Mouse (Mus musculus) Patski (cell line): ENCODE results near the gene Slc16a5. TPM values are rescaled to one million over a fixed set of nuclear protein-coding genes. Genes with fewer than 3 reads are reported as not detected.
"Not testable (repeated sequence)": the region's sequence is repeated elsewhere in the genome, so short reads cannot be mapped to it uniquely, and the experiment has no call there.

Experiments
- ATAC-seq: fragments of 100-300 bp; one replicate; pipeline ENCODE4 v1.8.0; 2021
- CTCF ChIA-PET: fragments of 350-600 bp; sonication (Branson Sonifier 250); formaldehyde crosslinking; loops from one replicate; lab custom pipeline; 2022; ENCODE audit warnings: inconsistent platforms; lab: Charles Lee
- POLR2A ChIA-PET: fragments of 350-600 bp; sonication (Branson Sonifier 250); formaldehyde crosslinking; loops from one replicate; lab custom pipeline; 2022; ENCODE audit warnings: antibody characterized with exemption, inconsistent platforms; lab: Charles Lee
- DNase-seq: peaks from one replicate; pipeline ENCODE4 v3.0.0-alpha.2; 2011; ENCODE audit warnings: low read depth, low spot score
- H3K27me3 ChIP-seq: fragments of 371-371 bp; one replicate; pipeline ENCODE4 v1.5.1; 2021
- CTCF ChIP-seq: fragments of 100-300 bp; IDR thresholded peaks from one replicate; pipeline ENCODE4 v1.5.1; 2021
- in situ Hi-C: fragments of 300-500 bp; cut with MboI; formaldehyde crosslinking; loops from 3 replicates; pipeline ENCODE4 v1.11.1; 2018; ENCODE audit warnings: low pct_unique_long_range_greater_than_20kb, mixed read lengths
- polyA plus RNA-seq: library from polyadenylated mRNA; unstranded; gene quantifications from one replicate; pipeline ENCODE4 v1.2.3, GENCODE M21; 2021

The Slc16a5 gene
- polyA plus RNA-seq, 1 experiment from 2014 or later, result 0.15 TPM

GRCm38 (mm10) chr11:115460976-115461375 lies 1.3 kb upstream of the Slc16a5 start:
- no peak for TF ChIP-seq CTCF
- ChIA-PET CTCF (interaction anchor here (1.0 kb wide), 1 partner anchor 35 kb away, joined by 3 read pairs; no protein-coding TSS in a partner anchor), POLR2A (interaction anchor here (0.8 kb wide), 1 partner anchor 53 kb away, joined by 3 read pairs; the partner anchor contains the start of gene Jpt1)
- ATAC-seq, result no peak
- in situ Hi-C loops, result no loop called here
- no peaks in the 10 kb centered on the region for H3K27me3 ChIP-seq
- no peak for DNase-seq

GRCm38 (mm10) chr11:115461846-115462242 lies 430 bp upstream of the Slc16a5 start:
- CTCF ChIA-PET, result interaction anchor here (1.5 kb wide), 1 partner anchor 35 kb away, joined by 3 read pairs; no protein-coding TSS in a partner anchor
- in situ Hi-C loops, result no loop called here
- ATAC-seq (no peak), DNase-seq (no peak)
- TF ChIP-seq CTCF, result no peak
- no peaks in the 10 kb centered on the region for H3K27me3 ChIP-seq
- POLR2A ChIA-PET, result no interaction called here

- no peak for DNase-seq
- H3K27me3 ChIP-seq, result no peaks in the 10 kb centered on the region
- in situ Hi-C loops, result no loop called here
- ChIA-PET CTCF (interaction anchor here (1.1 kb wide), 1 partner anchor 105 kb away, joined by 3 read pairs; no protein-coding TSS in a partner anchor), POLR2A (no interaction called here)
- ATAC-seq, result no peak
- no peak for TF ChIP-seq CTCF
Observed at GRCm38 (mm10) chr11:115463397-115463796, 1.1 kb downstream of the Slc16a5 start.

GRCm38 (mm10) chr11:115464851-115465250 lies 2.6 kb downstream of the Slc16a5 start:
- no peak for ATAC-seq
- no peaks in the 10 kb centered on the region for H3K27me3 ChIP-seq
- in situ Hi-C loops, result no loop called here
- POLR2A ChIA-PET, result no interaction called here
- CTCF ChIA-PET, result no interaction called here
- TF ChIP-seq CTCF, result no peak
- DNase-seq, result no peak

- TF ChIP-seq CTCF, result no peak
- ATAC-seq (no peak), DNase-seq (no peak)
Observed at GRCm38 (mm10) chr11:115467217-115467618, 4.9 kb downstream of the Slc16a5 start.

GRCm38 (mm10) chr11:115472183-115472582 lies 9.9 kb downstream of the Slc16a5 start:
- no peaks in the 10 kb centered on the region for H3K27me3 ChIP-seq
- no peak for ATAC-seq
- ChIA-PET POLR2A (no interaction called here), CTCF (interaction anchor here (1.0 to 1.6 kb wide), 3 partner anchors 44 to 45 kb away, joined by 4 to 5 read pairs (median 5); no protein-coding TSS in a partner anchor)
- DNase-seq, result no peak
- no peak for TF ChIP-seq CTCF
- in situ Hi-C loops, result loop anchor here (5.0 kb wide), 2 partner anchors 40 to 110 kb away; no protein-coding TSS in a partner anchor

More at GRCm38 (mm10) chr11:115467217-115467618, 4.9 kb downstream of the Slc16a5 start:
- ChIA-PET CTCF (no interaction called here), POLR2A (no interaction called here)
- no peaks in the 10 kb centered on the region for H3K27me3 ChIP-seq
- in situ Hi-C loops, result no loop called here

- ChIA-PET POLR2A (no interaction called here), CTCF (interaction anchor here (1.1 to 2.3 kb wide), 5 partner anchors 46 to 115 kb away, joined by 3 to 6 read pairs (median 4); no protein-coding TSS in a partner anchor)
- in situ Hi-C loops, result loop anchor here (5.0 kb wide), 2 partner anchors 41 to 111 kb away; no protein-coding TSS in a partner anchor
- DNase-seq, result peak; percentile 63
- peak; percentile 96 for TF ChIP-seq CTCF
- H3K27me3 ChIP-seq, result no peaks in the 10 kb centered on the region
- ATAC-seq, result no peak
Observed at GRCm38 (mm10) chr11:115473626-115474275, 11.5 kb downstream of the Slc16a5 start.

GRCm38 (mm10) chr11:115475025-115475757 lies 12.9 kb downstream of the Slc16a5 start, which contains the start of gene Armc7:
Gene Armc7 (plus strand): TSS chr11:115475667.
- DNase-seq, result peak; percentile 65
- POLR2A ChIA-PET, result interaction anchor here (1.3 kb wide), 1 partner anchor 62 kb away, joined by 4 read pairs; no protein-coding TSS in a partner anchor
- no peak for TF ChIP-seq CTCF
- no peaks in the 10 kb centered on the region for H3K27me3 ChIP-seq
- in situ Hi-C loops, result no loop called here
- peak; percentile 88 for ATAC-seq
- CTCF ChIA-PET, result interaction anchor here (0.8 to 2.3 kb wide), 4 partner anchors 17 to 63 kb away, joined by 5 to 14 read pairs (median 6); partner anchors contain the start of gene Nt5c

GRCm38 (mm10) chr11:115475758-115476237 lies 13.5 kb downstream of the Slc16a5 start:
- POLR2A ChIA-PET, result interaction anchor here (1.3 kb wide), 1 partner anchor 62 kb away, joined by 4 read pairs; no protein-coding TSS in a partner anchor
- peak; percentile 29 for ATAC-seq

GRCm38 (mm10) chr11:115476630-115477029 lies 14.4 kb downstream of the Slc16a5 start:
- DNase-seq, CTCF ChIA-PET, ATAC-seq, in situ Hi-C loops, H3K27me3 ChIP-seq: not testable (repeated sequence)
- POLR2A ChIA-PET, result interaction anchor here (0.5 to 1.1 kb wide), 3 partner anchors 33 to 134 kb away, joined by 3 to 5 read pairs (median 3); no protein-coding TSS in a partner anchor

More at GRCm38 (mm10) chr11:115475758-115476237, 13.5 kb downstream of the Slc16a5 start:
- H3K27me3 ChIP-seq, result no peaks in the 10 kb centered on the region
- no peak for DNase-seq
- CTCF ChIA-PET, result interaction anchor here (1.7 to 2.3 kb wide), 2 partner anchors 49 to 63 kb away, joined by 6 to 14 read pairs; no protein-coding TSS in a partner anchor
- TF ChIP-seq CTCF, result no peak
- in situ Hi-C loops, result no loop called here

- DNase-seq, CTCF ChIA-PET, in situ Hi-C loops, ATAC-seq, H3K27me3 ChIP-seq: not testable (repeated sequence)
- POLR2A ChIA-PET, result interaction anchor here (1.1 kb wide), 1 partner anchor 120 kb away, joined by 3 read pairs; no protein-coding TSS in a partner anchor
Observed at GRCm38 (mm10) chr11:115477388-115477787, 15.1 kb downstream of the Slc16a5 start.
